Mouse (Mus musculus): ENCODE data around the gene Ankrd39. TPM values are rescaled to one million over a fixed set of nuclear protein-coding genes. Genes with fewer than 3 reads are reported as not detected.
A peak's percentile ranks its signal among the peaks of the same experiment; 100 is the strongest.

The Ankrd39 gene
- polyA plus RNA-seq, 1 experiment from 2014 or later: 14.0 TPM

DNA sequence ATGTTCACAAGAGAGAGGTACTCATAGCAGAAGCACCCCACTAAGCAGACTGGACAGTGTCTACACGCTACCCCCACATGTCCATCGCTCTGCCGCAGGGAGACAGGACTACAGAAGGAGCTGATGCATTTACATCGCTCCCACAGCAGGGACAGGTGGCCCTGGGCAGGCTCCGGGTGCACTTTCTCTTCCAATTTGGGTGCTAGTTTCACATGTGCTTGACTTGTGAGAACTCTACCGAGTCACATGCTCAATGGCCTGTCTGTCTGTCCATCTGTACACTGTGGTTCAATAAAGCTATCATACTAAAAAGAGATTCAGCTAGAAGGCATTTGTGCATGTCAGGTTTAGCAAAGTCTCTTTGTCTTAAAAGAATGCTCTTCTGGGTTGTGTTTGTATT, 40.6 kb upstream of the Ankrd39 start:
- WGBS: 85% methylated on average over 6 of the region's 6 CpGs
- Histone ChIP-seq H3K4me1 (ENCODE audit: control insufficient read depth, insufficient read depth, low read length) (no peaks in the 10 kb centered on the region), H3K4me2 (no peak overlapping the region), H3K9ac (ENCODE audit: low read length) (no peak overlapping the region), H3K9me3 (ENCODE audit: control insufficient read depth, low read length) (no peaks in the 10 kb centered on the region), H3K27ac (ENCODE audit: low read depth, low read length) (no peak overlapping the region), H3K36me3 (ENCODE audit: control insufficient read depth, insufficient read depth, low read length) (no peaks in the 10 kb centered on the region), H3K27me3 (ENCODE audit: control insufficient read depth, insufficient read depth, low read length) (no peaks in the 10 kb centered on the region), H3K4me3 (ENCODE audit: low read depth, low read length) (no peak overlapping the region)
- no peak for ATAC-seq (ENCODE audit: low FRiP score)
- DNase-seq (ENCODE audit: low spot score, missing footprints): no peak

DNA sequence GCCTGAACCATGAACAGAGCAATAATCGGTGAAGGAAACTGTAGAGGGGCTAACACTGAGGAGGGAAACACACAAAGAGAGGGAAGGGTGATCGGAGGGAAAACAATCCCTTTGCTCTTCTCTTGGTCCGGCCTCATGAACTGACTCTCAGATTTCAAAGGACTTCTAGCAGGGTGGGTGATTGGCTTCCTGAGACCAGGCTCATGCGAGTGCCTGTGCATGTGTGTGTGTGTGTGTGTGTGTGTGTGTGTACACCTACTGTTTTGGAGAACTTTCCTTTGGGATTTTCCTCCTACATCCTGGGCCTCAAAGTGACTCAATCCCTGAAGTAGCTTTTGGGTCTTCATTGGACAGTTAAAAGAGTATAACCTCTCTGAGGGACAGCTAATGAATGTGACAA, 39.0 kb upstream of the Ankrd39 start:
- ATAC-seq (ENCODE audit: low FRiP score) (no peak), DNase-seq (ENCODE audit: low spot score, missing footprints) (no peak)
- WGBS: 52% methylated on average over 4 of the region's 4 CpGs
- no peaks in the 10 kb centered on the region for H3K36me3 ChIP-seq (ENCODE audit: control insufficient read depth, insufficient read depth, low read length)
- no peak overlapping the region for H3K4me3 ChIP-seq (ENCODE audit: low read depth, low read length)
- H3K9me3 ChIP-seq (ENCODE audit: control insufficient read depth, low read length): no peaks in the 10 kb centered on the region
- 0 out of 2 replicates have a peak, but pooled peaks cover under 1% of the 10 kb centered on the region for H3K4me1 ChIP-seq (ENCODE audit: control insufficient read depth, insufficient read depth, low read length)
- no peak overlapping the region for H3K4me2 ChIP-seq
- H3K9ac ChIP-seq (ENCODE audit: low read length): no peak overlapping the region
- no peaks in the 10 kb centered on the region for H3K27me3 ChIP-seq (ENCODE audit: control insufficient read depth, insufficient read depth, low read length)
- no peak overlapping the region for H3K27ac ChIP-seq (ENCODE audit: low read depth, low read length)

DNA sequence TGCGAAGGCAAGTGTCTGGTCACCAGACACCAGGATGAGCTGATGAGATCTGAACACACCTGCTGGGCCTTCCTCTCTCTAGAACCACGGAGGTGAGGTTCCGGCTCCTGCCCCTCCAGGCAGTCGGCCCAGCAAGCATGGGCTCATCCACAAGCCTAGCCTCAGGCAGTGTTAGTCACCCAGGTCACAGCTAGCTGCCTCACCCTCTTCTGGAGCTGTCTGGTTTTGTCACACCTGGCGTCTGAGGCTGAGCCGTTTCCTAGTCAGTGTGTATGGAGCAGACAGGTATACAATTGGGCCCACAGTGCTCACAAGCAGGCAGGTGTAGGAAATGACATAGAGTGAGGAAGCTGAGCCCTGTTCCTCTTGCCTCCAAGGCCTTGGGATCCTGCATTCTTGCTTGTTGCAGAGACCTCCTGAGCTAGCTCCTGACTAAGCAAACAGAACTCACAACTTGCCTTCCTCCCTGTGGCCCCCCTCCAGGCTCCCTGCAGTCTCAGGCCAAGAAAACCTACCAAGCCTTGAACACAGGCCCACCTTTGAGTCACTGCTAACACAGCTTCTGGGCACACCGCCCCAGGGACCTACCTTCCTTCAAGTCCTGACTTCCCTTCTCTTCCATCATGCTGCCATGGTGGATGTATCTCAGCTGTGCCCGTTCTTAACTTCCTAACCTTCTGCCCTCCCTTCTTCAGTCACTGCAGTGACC, 36.3 kb upstream of the Ankrd39 start:
- no peak for ATAC-seq (ENCODE audit: low FRiP score)
- Histone ChIP-seq H3K36me3 (ENCODE audit: control insufficient read depth, insufficient read depth, low read length) (no peaks in the 10 kb centered on the region), H3K4me2 (no peak overlapping the region), H3K4me3 (ENCODE audit: low read depth, low read length) (no peak overlapping the region), H3K27ac (ENCODE audit: low read depth, low read length) (no peak overlapping the region), H3K27me3 (ENCODE audit: control insufficient read depth, insufficient read depth, low read length) (no peaks in the 10 kb centered on the region), H3K9me3 (ENCODE audit: control insufficient read depth, low read length) (no peaks in the 10 kb centered on the region), H3K9ac (ENCODE audit: low read length) (no peak overlapping the region), H3K4me1 (ENCODE audit: control insufficient read depth, insufficient read depth, low read length) (peaks cover 18% of the 10 kb centered on the region)
- WGBS: 78% methylated on average over 8 of the region's 8 CpGs
- DNase-seq (ENCODE audit: low spot score, missing footprints): no peak

DNA sequence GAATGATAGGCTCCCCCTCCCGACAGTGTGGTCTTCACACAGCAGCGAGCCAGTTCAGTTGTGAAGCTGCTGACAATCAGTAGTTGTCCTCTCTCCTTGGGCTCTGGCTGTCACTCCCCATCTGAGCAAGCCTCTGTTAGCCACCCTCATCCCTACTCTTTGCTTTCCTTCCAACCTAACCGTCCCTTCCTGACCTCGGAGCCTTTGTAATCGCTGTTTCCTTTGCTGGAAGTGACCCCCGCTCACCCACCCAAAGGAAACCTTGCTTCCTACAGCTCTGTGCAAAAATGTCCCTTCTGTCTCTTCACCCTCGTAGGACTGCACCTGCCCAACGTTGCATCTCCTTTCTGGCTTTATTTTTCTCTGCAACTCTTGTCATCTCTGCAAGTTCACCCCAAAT, 35.0 kb upstream of the Ankrd39 start:
- Histone ChIP-seq H3K4me3 (ENCODE audit: low read depth, low read length) (no peak overlapping the region), H3K36me3 (ENCODE audit: control insufficient read depth, insufficient read depth, low read length) (no peaks in the 10 kb centered on the region), H3K9ac (ENCODE audit: low read length) (no peak overlapping the region), H3K4me2 (no peak overlapping the region), H3K9me3 (ENCODE audit: control insufficient read depth, low read length) (no peaks in the 10 kb centered on the region), H3K27ac (ENCODE audit: low read depth, low read length) (no peak overlapping the region), H3K4me1 (ENCODE audit: control insufficient read depth, insufficient read depth, low read length) (peaks cover 18% of the 10 kb centered on the region), H3K27me3 (ENCODE audit: control insufficient read depth, insufficient read depth, low read length) (no peaks in the 10 kb centered on the region)
- DNase-seq (ENCODE audit: low spot score, missing footprints): no peak
- WGBS: 73% methylated on average over 8 of the region's 8 CpGs
- no peak for ATAC-seq (ENCODE audit: low FRiP score)

DNA sequence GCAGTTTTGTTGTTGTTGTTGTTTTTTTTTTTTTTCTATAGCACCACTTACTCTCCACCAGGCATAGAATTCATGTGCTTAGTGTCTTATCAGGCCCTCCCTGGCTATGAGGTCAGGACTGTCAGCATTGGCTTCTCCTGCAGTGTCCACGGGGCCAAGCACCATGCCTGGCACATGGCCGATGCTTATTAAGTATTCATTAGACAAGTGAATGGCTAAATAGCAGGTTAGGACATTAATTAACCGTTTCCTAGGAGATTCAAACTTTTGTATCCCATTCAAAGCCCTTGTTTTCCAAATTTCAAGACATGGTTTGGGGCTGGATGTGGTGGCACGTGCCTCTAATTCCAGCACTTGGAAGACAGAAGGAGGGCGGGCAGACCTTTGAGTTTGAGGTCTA, 34.0 kb upstream of the Ankrd39 start:
- no peak overlapping the region; the same call in 1 of the 2 replicates for H3K9ac ChIP-seq (ENCODE audit: low read length)
- H3K36me3 ChIP-seq (ENCODE audit: control insufficient read depth, insufficient read depth, low read length): no peaks in the 10 kb centered on the region
- no peaks in the 10 kb centered on the region for H3K27me3 ChIP-seq (ENCODE audit: control insufficient read depth, insufficient read depth, low read length)

DNA sequence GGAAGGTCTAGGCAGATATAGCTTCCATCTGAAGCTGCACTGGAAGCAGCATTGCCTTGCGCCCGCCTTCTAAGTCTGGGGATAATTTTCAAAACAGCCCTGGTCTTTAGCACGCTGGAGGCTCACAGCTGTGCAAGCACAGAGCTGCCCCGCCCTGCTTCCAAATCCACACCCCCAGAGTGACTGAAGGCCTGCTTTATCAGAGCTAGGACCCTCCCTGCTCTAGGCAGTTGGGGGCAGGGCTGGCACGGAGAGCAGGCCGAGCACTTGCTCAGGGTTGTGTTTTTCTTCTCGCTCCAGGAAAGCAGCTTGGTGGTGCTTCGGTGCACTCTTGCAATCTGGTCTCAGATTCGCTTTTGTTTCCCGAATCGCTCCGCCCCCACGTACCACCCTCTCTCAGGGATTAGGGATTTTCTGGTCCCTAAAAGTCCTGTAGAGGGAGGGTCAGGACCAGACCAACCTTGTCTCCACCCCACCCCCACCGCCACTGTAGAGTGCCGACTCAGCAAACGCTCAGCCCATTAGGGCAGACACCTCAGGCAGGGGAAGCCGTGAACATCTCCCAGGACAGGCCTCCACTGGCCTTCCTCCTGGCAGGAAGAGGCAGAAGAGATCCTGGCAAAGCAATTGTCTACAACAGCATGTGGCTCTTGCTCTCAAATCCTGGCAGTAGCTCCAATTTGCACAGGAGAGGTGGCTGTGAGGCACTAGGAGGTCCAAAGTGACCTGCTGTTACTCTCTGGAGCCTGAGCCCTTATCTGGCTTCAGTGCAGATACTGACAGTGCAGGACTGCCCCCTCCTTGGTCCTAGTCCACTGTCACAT, 33.4 kb upstream of the Ankrd39 start:
- peaks cover 18% of the 10 kb centered on the region for H3K4me1 ChIP-seq (ENCODE audit: control insufficient read depth, insufficient read depth, low read length)
- H3K27ac ChIP-seq (ENCODE audit: low read depth, low read length): peak overlapping the region; percentile 87
- ATAC-seq (ENCODE audit: low FRiP score) (peak; percentile 94), DNase-seq (ENCODE audit: low spot score, missing footprints) (peak; percentile 96)
- WGBS: 2% methylated on average over 17 of the region's 17 CpGs
- no peaks in the 10 kb centered on the region for H3K27me3 ChIP-seq (ENCODE audit: control insufficient read depth, insufficient read depth, low read length)
- 0 out of 2 replicates have a peak overlapping the region, but pooled peaks have one; percentile 5 for H3K4me3 ChIP-seq (ENCODE audit: low read depth, low read length)
- no peaks in the 10 kb centered on the region for H3K9me3 ChIP-seq (ENCODE audit: control insufficient read depth, low read length)
- H3K9ac ChIP-seq (ENCODE audit: low read length): peak overlapping the region; percentile 60
- H3K4me2 ChIP-seq: peak overlapping the region; percentile 40
- H3K36me3 ChIP-seq (ENCODE audit: control insufficient read depth, insufficient read depth, low read length): no peaks in the 10 kb centered on the region

More for the DNA sequence above, 34.0 kb upstream of the Ankrd39 start:
- Histone ChIP-seq H3K4me3 (ENCODE audit: low read depth, low read length) (no peak overlapping the region), H3K4me2 (no peak overlapping the region), H3K27ac (ENCODE audit: low read depth, low read length) (peak overlapping the region; percentile 87), H3K9me3 (ENCODE audit: control insufficient read depth, low read length) (no peaks in the 10 kb centered on the region), H3K4me1 (ENCODE audit: control insufficient read depth, insufficient read depth, low read length) (peaks cover 18% of the 10 kb centered on the region)
- WGBS: 67% methylated on average over 5 of the region's 5 CpGs
- no peak for ATAC-seq (ENCODE audit: low FRiP score)
- no peak for DNase-seq (ENCODE audit: low spot score, missing footprints)

DNA sequence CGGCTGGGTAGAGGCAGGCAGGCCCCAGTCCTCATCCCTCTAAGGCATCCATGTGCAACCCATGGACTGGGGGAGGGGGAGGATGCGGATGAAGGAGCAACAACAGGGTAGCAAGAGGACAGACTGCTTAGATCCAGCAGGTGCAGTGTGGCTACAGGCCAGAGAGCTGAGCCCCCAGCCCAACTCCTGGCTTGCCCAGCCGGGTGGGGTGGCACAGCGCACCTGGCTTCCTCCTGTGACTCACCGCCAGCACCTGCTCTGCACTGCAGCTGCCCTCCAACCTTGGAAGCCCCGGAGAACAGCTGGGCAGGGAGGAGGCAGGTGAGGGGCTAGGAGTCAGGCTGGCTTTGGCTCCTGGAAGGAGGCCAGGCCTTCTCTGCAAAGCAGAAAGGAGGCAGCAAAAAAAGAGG, 32.7 kb upstream of the Ankrd39 start:
- DNase-seq (ENCODE audit: low spot score, missing footprints) (peak; percentile 92), ATAC-seq (ENCODE audit: low FRiP score) (peak; percentile 72)
- Histone ChIP-seq H3K4me3 (ENCODE audit: low read depth, low read length) (no peak overlapping the region), H3K27me3 (ENCODE audit: control insufficient read depth, insufficient read depth, low read length) (no peaks in the 10 kb centered on the region), H3K4me1 (ENCODE audit: control insufficient read depth, insufficient read depth, low read length) (peaks cover 18% of the 10 kb centered on the region), H3K9me3 (ENCODE audit: control insufficient read depth, low read length) (no peaks in the 10 kb centered on the region), H3K36me3 (ENCODE audit: control insufficient read depth, insufficient read depth, low read length) (no peaks in the 10 kb centered on the region), H3K9ac (ENCODE audit: low read length) (peak overlapping the region; percentile 60), H3K27ac (ENCODE audit: low read depth, low read length) (peak overlapping the region; percentile 87), H3K4me2 (peak overlapping the region; percentile 40)
- WGBS: 12% methylated on average over 6 of the region's 6 CpGs

DNA sequence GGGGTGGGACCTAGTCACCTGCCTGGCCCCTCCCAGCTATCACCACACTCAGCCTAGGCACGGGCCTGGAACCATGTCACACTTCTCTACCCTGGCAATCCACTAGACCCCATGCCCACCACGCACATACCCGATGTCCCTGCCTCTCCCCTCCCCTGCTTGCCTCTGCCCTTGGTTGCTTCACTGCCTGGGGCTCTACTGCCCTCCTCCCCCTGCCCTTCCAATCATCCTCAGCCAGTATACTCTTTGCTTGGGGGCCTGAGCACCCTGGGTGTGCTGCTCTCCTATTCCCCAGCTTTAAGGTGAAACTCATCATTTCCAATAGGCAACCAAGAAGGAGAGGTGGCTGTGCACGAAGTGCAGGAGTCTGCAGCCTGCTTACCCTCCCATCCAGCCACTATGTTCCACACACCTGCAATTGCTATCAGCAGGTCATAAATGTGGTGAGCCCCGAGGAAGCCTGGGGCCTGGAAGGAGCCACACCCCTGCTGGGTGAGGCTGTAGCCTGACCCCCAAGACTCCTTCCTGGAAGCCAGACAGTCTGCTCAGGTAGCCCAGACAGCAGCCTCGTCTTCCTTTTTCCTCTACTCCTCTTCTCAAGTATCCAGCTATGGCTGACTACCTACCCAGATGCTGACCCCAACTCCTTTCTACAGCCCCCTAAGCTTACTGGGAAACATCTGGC, 29.9 kb upstream of the Ankrd39 start:
- peaks cover 18% of the 10 kb centered on the region for H3K4me1 ChIP-seq (ENCODE audit: control insufficient read depth, insufficient read depth, low read length)
- WGBS: 72% methylated on average over 6 of the region's 6 CpGs
- ATAC-seq (ENCODE audit: low FRiP score): no peak
- H3K27ac ChIP-seq (ENCODE audit: low read depth, low read length): no peak overlapping the region
- H3K36me3 ChIP-seq (ENCODE audit: control insufficient read depth, insufficient read depth, low read length): no peaks in the 10 kb centered on the region
- H3K4me2 ChIP-seq: no peak overlapping the region
- no peak overlapping the region for H3K9ac ChIP-seq (ENCODE audit: low read length)
- no peak overlapping the region for H3K4me3 ChIP-seq (ENCODE audit: low read depth, low read length)
- DNase-seq (ENCODE audit: low spot score, missing footprints): no peak
- no peaks in the 10 kb centered on the region for H3K9me3 ChIP-seq (ENCODE audit: control insufficient read depth, low read length)
- no peaks in the 10 kb centered on the region for H3K27me3 ChIP-seq (ENCODE audit: control insufficient read depth, insufficient read depth, low read length)

DNA sequence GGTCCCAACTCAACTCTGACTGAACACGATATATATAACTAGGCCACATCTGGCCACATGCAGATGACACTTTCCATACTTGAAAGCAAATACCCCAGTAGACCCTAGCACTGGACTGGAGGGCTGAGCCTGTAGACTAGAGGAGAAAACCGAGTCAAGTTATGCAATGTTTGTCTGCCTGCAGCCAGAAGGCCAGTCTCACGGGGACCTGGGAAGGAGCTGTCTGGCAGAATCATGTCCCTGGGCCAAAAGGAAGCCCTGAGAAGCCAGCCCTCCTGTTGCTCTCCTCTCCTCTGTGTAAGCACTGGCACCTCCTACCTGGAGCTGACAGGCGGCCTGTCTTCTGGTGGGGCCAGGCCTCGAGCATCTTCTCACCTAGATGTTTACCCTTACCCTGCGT, 28.1 kb upstream of the Ankrd39 start:
- ATAC-seq (ENCODE audit: low FRiP score) (no peak), DNase-seq (ENCODE audit: low spot score, missing footprints) (no peak)
- no peak overlapping the region for H3K27ac ChIP-seq (ENCODE audit: low read depth, low read length)
- H3K9ac ChIP-seq (ENCODE audit: low read length): no peak overlapping the region
- no peaks in the 10 kb centered on the region for H3K36me3 ChIP-seq (ENCODE audit: control insufficient read depth, insufficient read depth, low read length)
- no peak overlapping the region for H3K4me2 ChIP-seq
- WGBS: 65% methylated on average over 6 of the region's 6 CpGs
- no peaks in the 10 kb centered on the region for H3K9me3 ChIP-seq (ENCODE audit: control insufficient read depth, low read length)
- peaks cover 8% of the 10 kb centered on the region for H3K4me1 ChIP-seq (ENCODE audit: control insufficient read depth, insufficient read depth, low read length)
- no peaks in the 10 kb centered on the region for H3K27me3 ChIP-seq (ENCODE audit: control insufficient read depth, insufficient read depth, low read length)
- H3K4me3 ChIP-seq (ENCODE audit: low read depth, low read length): no peak overlapping the region
